Mouse (Mus musculus) bone marrow macrophage, adult 2 months (primary cell): ENCODE measurements around the gene Slc4a4. TPM values are rescaled to one million over a fixed set of nuclear protein-coding genes. Genes with fewer than 3 reads are reported as not detected.

Experiments
- H3K27ac ChIP-seq: 2 replicates; pipeline ENCODE4 v1.5.1; 2012; ENCODE audit warnings: low read depth, low read length; ENCODE audit not compliant: insufficient read depth
- H3K4me1 ChIP-seq: 2 replicates; pipeline ENCODE4 v1.6.1; 2012; ENCODE audit warnings: low read length; ENCODE audit not compliant: control insufficient read depth, insufficient read depth
- H3K4me3 ChIP-seq: 2 replicates; pipeline ENCODE4 v1.5.1; 2012; ENCODE audit warnings: mild to moderate bottlenecking, low read length, moderate library complexity; ENCODE audit not compliant: insufficient read depth
- CTCF ChIP-seq: IDR thresholded peaks from 2 replicates; pipeline ENCODE4 v1.5.1; 2012; ENCODE audit warnings: low read depth, mild to moderate bottlenecking, low read length, moderate library complexity
- POLR2A ChIP-seq: IDR thresholded peaks from 2 replicates; pipeline ENCODE4 v1.6.1; 2012; ENCODE audit warnings: mild to moderate bottlenecking, low read depth, low read length, borderline replicate concordance
- polyA plus RNA-seq: library from polyadenylated mRNA; stranded (reverse); fragments of >200 nt; gene quantifications from 2 replicates; pipeline ENCODE4 v1.2.4, GENCODE M21; 2012; ENCODE audit not compliant: missing spikeins, insufficient read depth, insufficient read length

The Slc4a4 gene
- polyA plus RNA-seq, 1 experiment = not detected

GRCm38 (mm10) chr5:89061097-89061496 lies 174.5 kb downstream of the Slc4a4 start:
- Histone ChIP-seq H3K27ac (no peak overlapping the region), H3K4me3 (no peak overlapping the region), H3K4me1 (no peaks in the 10 kb centered on the region)
- TF ChIP-seq POLR2A (no peak), CTCF (no peak)

- H3K4me1 ChIP-seq = no peaks in the 10 kb centered on the region
- H3K27ac ChIP-seq = no peak overlapping the region
- no peak for TF ChIP-seq CTCF
- TF ChIP-seq POLR2A = no peak
- H3K4me3 ChIP-seq = no peak overlapping the region
Measured at GRCm38 (mm10) chr5:89062286-89062685, 175.7 kb downstream of the Slc4a4 start.

- H3K4me3 ChIP-seq = no peak overlapping the region
- H3K27ac ChIP-seq = no peak overlapping the region
- H3K4me1 ChIP-seq = no peaks in the 10 kb centered on the region
- TF ChIP-seq CTCF = no peak
- TF ChIP-seq POLR2A = no peak
Measured at GRCm38 (mm10) chr5:89067111-89067510, 180.5 kb downstream of the Slc4a4 start.

- no peak for TF ChIP-seq POLR2A
- no peak for TF ChIP-seq CTCF
- no peak overlapping the region for H3K4me3 ChIP-seq
- H3K27ac ChIP-seq = no peak overlapping the region
Measured at GRCm38 (mm10) chr5:89068072-89068471, 181.5 kb downstream of the Slc4a4 start.

GRCm38 (mm10) chr5:89070051-89070450 lies 183.4 kb downstream of the Slc4a4 start:
- Histone ChIP-seq H3K27ac (no peak overlapping the region), H3K4me3 (no peak overlapping the region), H3K4me1 (no peaks in the 10 kb centered on the region)
- TF ChIP-seq CTCF (no peak), POLR2A (no peak)

More at GRCm38 (mm10) chr5:89068072-89068471, 181.5 kb downstream of the Slc4a4 start:
- H3K4me1 ChIP-seq = no peaks in the 10 kb centered on the region

GRCm38 (mm10) chr5:89071957-89072356 lies 185.3 kb downstream of the Slc4a4 start:
- Histone ChIP-seq H3K27ac (no peak overlapping the region), H3K4me3 (no peak overlapping the region), H3K4me1 (no peaks in the 10 kb centered on the region)
- TF ChIP-seq CTCF (no peak), POLR2A (no peak)

- TF ChIP-seq POLR2A = no peak
- TF ChIP-seq CTCF = no peak
- H3K27ac ChIP-seq = no peak overlapping the region
- no peaks in the 10 kb centered on the region for H3K4me1 ChIP-seq
- H3K4me3 ChIP-seq = no peak overlapping the region
Measured at GRCm38 (mm10) chr5:89077711-89078110, 191.1 kb downstream of the Slc4a4 start.

GRCm38 (mm10) chr5:89083476-89083875 lies 196.9 kb downstream of the Slc4a4 start:
- H3K27ac ChIP-seq = no peak overlapping the region
- H3K4me1 ChIP-seq = no peaks in the 10 kb centered on the region
- H3K4me3 ChIP-seq = no peak overlapping the region
- no peak for TF ChIP-seq CTCF
- TF ChIP-seq POLR2A = no peak

GRCm38 (mm10) chr5:89087916-89088315 lies 201.3 kb downstream of the Slc4a4 start:
- Histone ChIP-seq H3K4me3 (no peak overlapping the region), H3K4me1 (no peaks in the 10 kb centered on the region), H3K27ac (no peak overlapping the region)
- TF ChIP-seq POLR2A (no peak), CTCF (no peak)

GRCm38 (mm10) chr5:89088462-89088861 lies 201.8 kb downstream of the Slc4a4 start:
- no peak for TF ChIP-seq POLR2A
- TF ChIP-seq CTCF = no peak
- Histone ChIP-seq H3K27ac (no peak overlapping the region), H3K4me3 (no peak overlapping the region), H3K4me1 (no peaks in the 10 kb centered on the region)

- H3K4me3 ChIP-seq = no peak overlapping the region
- no peak overlapping the region for H3K27ac ChIP-seq
- H3K4me1 ChIP-seq = no peaks in the 10 kb centered on the region
- TF ChIP-seq POLR2A (no peak), CTCF (no peak)
Measured at GRCm38 (mm10) chr5:89090131-89090530, 203.5 kb downstream of the Slc4a4 start.
